Mouse (Mus musculus) cerebellum, adult 2 months (tissue): Measurements from ENCODE around the gene Dbndd1.
A peak's percentile ranks its signal among the peaks of the same experiment; 100 is the strongest.

Source experiments
- CTCF ChIP-seq: fragments of 200-500 bp; IDR thresholded peaks from 2 replicates; pipeline ENCODE4 v1.5.1; 2011; ENCODE audit warnings: low read depth, mild to moderate bottlenecking, control low read depth, low read length, moderate library complexity, borderline replicate concordance; ENCODE audit not compliant: insufficient read depth
- POLR2A ChIP-seq: fragments of 200-500 bp; IDR thresholded peaks from 2 replicates; pipeline ENCODE4 v1.6.1; 2011; ENCODE audit warnings: low read length, control low read depth, borderline replicate concordance; ENCODE audit not compliant: insufficient read depth

DNA sequence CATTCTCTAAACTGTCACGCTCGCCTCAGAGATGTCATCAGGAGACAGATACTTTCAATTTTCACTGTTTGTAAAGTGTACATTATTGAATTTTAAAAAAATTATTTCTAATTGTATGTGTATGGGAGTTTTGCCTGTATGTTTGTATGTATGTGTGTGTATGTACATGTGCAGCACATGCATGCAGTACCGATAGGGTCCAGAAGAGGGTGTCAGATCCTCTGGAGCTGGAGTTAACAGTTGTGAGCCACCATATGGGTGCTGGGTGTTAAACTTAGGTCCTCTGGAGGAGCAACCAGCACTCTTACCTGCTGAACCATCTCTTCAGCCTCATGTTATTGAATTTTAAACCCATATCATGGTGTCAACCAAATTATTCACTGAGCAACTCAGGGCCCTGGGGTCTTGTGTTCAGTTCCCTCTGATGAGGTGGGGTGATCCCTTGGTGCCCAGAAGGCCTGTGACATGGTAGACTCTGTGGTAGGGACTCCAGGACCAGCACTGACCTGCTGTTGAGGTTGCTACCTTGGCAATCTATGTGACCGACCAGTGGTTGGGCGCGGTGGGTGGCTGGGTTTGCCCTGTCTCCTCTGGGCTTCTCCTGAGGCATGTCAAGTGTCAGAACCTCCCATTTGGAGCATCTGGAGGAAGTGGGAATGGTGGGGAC lies 11.3 kb downstream of the Dbndd1 start:
- TF ChIP-seq CTCF (peak; percentile 13; the same call in 1 of the 2 replicates), POLR2A (no peak)
